Mouse (Mus musculus): ENCODE data around the gene Pax3. TPM values are rescaled to one million over a fixed set of nuclear protein-coding genes. Genes with fewer than 3 reads are reported as not detected.

Pax3 gene
- polyA plus RNA-seq, 1 experiment from 2014 or later: 33.6 TPM

- Histone ChIP-seq H3K27ac (replicated peaks) (peak overlapping the region; percentile 93), H3K4me1 (peaks cover 70% of the 10 kb centered on the region), H3K9me3 (replicated peaks) (no peaks in the 10 kb centered on the region), H3K27me3 (ENCODE audit: low read depth, poor library complexity, severe bottlenecking) (peaks cover 100% of the 10 kb centered on the region), H3K4me3 (peak overlapping the region; percentile 75), H3K36me3 (peaks cover 27% of the 10 kb centered on the region)
- under 1% methylated on average over 21 of the region's 21 CpGs for WGBS
- DNase-seq (ENCODE audit: low spot score): peak; percentile 54
Observed at GRCm38 (mm10) chr1:78195145-78195544, 1.8 kb downstream of the Pax3 start.

GRCm38 (mm10) chr1:78194381-78195047, 2.4 kb downstream of the Pax3 start:
- 2% methylated on average over 6 of the region's 6 CpGs for WGBS
- H3K4me3 ChIP-seq: peak overlapping the region; percentile 75
- no peak for DNase-seq (ENCODE audit: low spot score)
- H3K36me3 ChIP-seq: peaks cover 32% of the 10 kb centered on the region
- peaks cover 70% of the 10 kb centered on the region for H3K4me1 ChIP-seq
- no peaks in the 10 kb centered on the region for H3K9me3 ChIP-seq (replicated peaks)
- H3K27me3 ChIP-seq (ENCODE audit: low read depth, poor library complexity, severe bottlenecking): peaks cover 100% of the 10 kb centered on the region
- H3K27ac ChIP-seq (replicated peaks): peak overlapping the region; percentile 93

GRCm38 (mm10) chr1:78193465-78193991, 3.4 kb downstream of the Pax3 start:
- Histone ChIP-seq H3K27ac (replicated peaks) (peak overlapping the region; percentile 95), H3K4me1 (peaks cover 70% of the 10 kb centered on the region), H3K27me3 (ENCODE audit: low read depth, poor library complexity, severe bottlenecking) (peaks cover 100% of the 10 kb centered on the region), H3K9me3 (replicated peaks) (no peaks in the 10 kb centered on the region), H3K36me3 (peaks cover 34% of the 10 kb centered on the region), H3K4me3 (peak overlapping the region; percentile 75)
- DNase-seq (ENCODE audit: low spot score): peak; percentile 53
- WGBS: 2% methylated on average over 20 of the region's 20 CpGs

- Histone ChIP-seq H3K9me3 (replicated peaks) (no peaks in the 10 kb centered on the region), H3K4me1 (peaks cover 70% of the 10 kb centered on the region), H3K27me3 (ENCODE audit: low read depth, poor library complexity, severe bottlenecking) (peaks cover 100% of the 10 kb centered on the region), H3K4me3 (peak overlapping the region; percentile 75), H3K36me3 (peaks cover 34% of the 10 kb centered on the region), H3K27ac (replicated peaks) (peak overlapping the region; percentile 95)
- 1% methylated on average over 20 of the region's 20 CpGs for WGBS
- DNase-seq (ENCODE audit: low spot score): peak; percentile 47
Observed at GRCm38 (mm10) chr1:78192746-78193464, 4.0 kb downstream of the Pax3 start.

GRCm38 (mm10) chr1:78192217-78192735, 4.7 kb downstream of the Pax3 start:
- H3K27me3 ChIP-seq (ENCODE audit: low read depth, poor library complexity, severe bottlenecking): peaks cover 100% of the 10 kb centered on the region
- H3K9me3 ChIP-seq (replicated peaks): no peaks in the 10 kb centered on the region
- H3K4me3 ChIP-seq: peak overlapping the region; percentile 75
- peaks cover 34% of the 10 kb centered on the region for H3K36me3 ChIP-seq
- H3K27ac ChIP-seq (replicated peaks): peak overlapping the region; percentile 95
- H3K4me1 ChIP-seq: peaks cover 70% of the 10 kb centered on the region
- peak; percentile 48 for DNase-seq (ENCODE audit: low spot score)
- WGBS: 10% methylated on average over 19 of the region's 19 CpGs

- WGBS: 37% methylated on average over 1 of the region's 1 CpGs
- Histone ChIP-seq H3K27me3 (ENCODE audit: low read depth, poor library complexity, severe bottlenecking) (peaks cover 100% of the 10 kb centered on the region), H3K4me1 (peaks cover 70% of the 10 kb centered on the region), H3K27ac (replicated peaks) (peak overlapping the region; percentile 95), H3K9me3 (replicated peaks) (no peaks in the 10 kb centered on the region), H3K36me3 (peaks cover 34% of the 10 kb centered on the region), H3K4me3 (peak overlapping the region; percentile 75)
- DNase-seq (ENCODE audit: low spot score): no peak
Observed at GRCm38 (mm10) chr1:78191761-78192160, 5.2 kb downstream of the Pax3 start.

GRCm38 (mm10) chr1:78191331-78191730, 5.6 kb downstream of the Pax3 start:
- Histone ChIP-seq H3K27ac (replicated peaks) (peak overlapping the region; percentile 95), H3K4me3 (peak overlapping the region; percentile 75), H3K36me3 (peaks cover 34% of the 10 kb centered on the region), H3K27me3 (ENCODE audit: low read depth, poor library complexity, severe bottlenecking) (peaks cover 100% of the 10 kb centered on the region), H3K4me1 (peaks cover 67% of the 10 kb centered on the region), H3K9me3 (replicated peaks) (no peaks in the 10 kb centered on the region)
- WGBS: 60% methylated on average over 1 of the region's 1 CpGs
- peak; percentile 11 for DNase-seq (ENCODE audit: low spot score)

GRCm38 (mm10) chr1:78190386-78191111, 6.4 kb downstream of the Pax3 start:
- Histone ChIP-seq H3K4me3 (peak overlapping the region; percentile 75), H3K4me1 (peaks cover 70% of the 10 kb centered on the region), H3K36me3 (peaks cover 38% of the 10 kb centered on the region), H3K9me3 (replicated peaks) (no peaks in the 10 kb centered on the region), H3K27me3 (ENCODE audit: low read depth, poor library complexity, severe bottlenecking) (peaks cover 100% of the 10 kb centered on the region), H3K27ac (replicated peaks) (peak overlapping the region; percentile 95)
- peak; percentile 78 for DNase-seq (ENCODE audit: low spot score)
- 2% methylated on average over 12 of the region's 12 CpGs for WGBS

GRCm38 (mm10) chr1:78189501-78190345, 7.2 kb downstream of the Pax3 start:
- peak; percentile 79 for DNase-seq (ENCODE audit: low spot score)
- H3K4me1 ChIP-seq: peaks cover 79% of the 10 kb centered on the region

GRCm38 (mm10) chr1:78189016-78189415, 7.9 kb downstream of the Pax3 start:
- Histone ChIP-seq H3K9me3 (replicated peaks) (no peaks in the 10 kb centered on the region), H3K36me3 (peaks cover 42% of the 10 kb centered on the region), H3K4me1 (peaks cover 84% of the 10 kb centered on the region), H3K27ac (replicated peaks) (peak overlapping the region; percentile 95), H3K4me3 (peak overlapping the region; percentile 75), H3K27me3 (ENCODE audit: low read depth, poor library complexity, severe bottlenecking) (peaks cover 100% of the 10 kb centered on the region)
- WGBS: under 1% methylated on average over 16 of the region's 16 CpGs
- DNase-seq (ENCODE audit: low spot score): peak; percentile 70

More at GRCm38 (mm10) chr1:78189501-78190345, 7.2 kb downstream of the Pax3 start:
- Histone ChIP-seq H3K36me3 (peaks cover 40% of the 10 kb centered on the region), H3K27ac (replicated peaks) (peak overlapping the region; percentile 95), H3K4me3 (peak overlapping the region; percentile 75), H3K27me3 (ENCODE audit: low read depth, poor library complexity, severe bottlenecking) (peaks cover 100% of the 10 kb centered on the region), H3K9me3 (replicated peaks) (no peaks in the 10 kb centered on the region)
- WGBS: 2% methylated on average over 47 of the region's 47 CpGs

- H3K27me3 ChIP-seq (ENCODE audit: low read depth, poor library complexity, severe bottlenecking): peaks cover 100% of the 10 kb centered on the region
- H3K27ac ChIP-seq (replicated peaks): peak overlapping the region; percentile 95
- no peaks in the 10 kb centered on the region for H3K9me3 ChIP-seq (replicated peaks)
Observed at GRCm38 (mm10) chr1:78188299-78188698, 8.6 kb downstream of the Pax3 start.

More at GRCm38 (mm10) chr1:78188299-78188698, 8.6 kb downstream of the Pax3 start:
- peak; percentile 12 for DNase-seq (ENCODE audit: low spot score)
- WGBS: under 1% methylated on average over 2 of the region's 2 CpGs
- H3K4me3 ChIP-seq: peak overlapping the region; percentile 75
- peaks cover 37% of the 10 kb centered on the region for H3K36me3 ChIP-seq
- H3K4me1 ChIP-seq: peaks cover 87% of the 10 kb centered on the region

All from midbrain, embryonic 10.5 days (tissue).